Mouse (Mus musculus) liver, adult 2 months (tissue): ENCODE measurements at regions not wholly inside any gene's neighbourhood (a gene's known extent, or its start where the extent isn't known, plus 50 kb on each side); places are given as distances from the start of the nearest gene placed in this dataset.

ENCODE experiments used
- CTCF ChIP-seq: fragments of 200-500 bp; IDR thresholded peaks from 2 replicates; pipeline ENCODE4 v1.5.1; 2011; ENCODE audit warnings: low read depth, low read length, control low read depth
- POLR2A ChIP-seq: fragments of 200-500 bp; IDR thresholded peaks from 2 replicates; pipeline ENCODE4 v1.6.1; 2011; ENCODE audit warnings: low read length, control low read depth; ENCODE audit not compliant: insufficient read depth; ENCODE audit errors: extremely low read depth

- no peak for TF ChIP-seq POLR2A
- TF ChIP-seq CTCF, result no peak
Observed at GRCm38 (mm10) chr4:8429771-8430170, 190.9 kb upstream of the Car8 start.
